Mouse (Mus musculus) hindbrain, postnatal 0 days (tissue): ENCODE data around the gene Zfp37. TPM values are rescaled to one million over a fixed set of nuclear protein-coding genes. Genes with fewer than 3 reads are reported as not detected.
"Not testable (repeated sequence)": the region's sequence is repeated elsewhere in the genome, so short reads cannot be mapped to it uniquely, and the experiment has no call there.

Source experiments
- ATAC-seq: fragments of 200-750 bp; cut with Nextera tagmentation; 2 replicates; pipeline ENCODE4 v1.8.0; 2017; ENCODE audit warnings: mild to moderate bottlenecking, moderate TSS enrichment, moderate library complexity
- DNase-seq: peaks from one replicate; pipeline ENCODE4 v3.0.0-alpha.2; 2015; ENCODE audit warnings: low spot score
- H3K27ac ChIP-seq: fragments of 300-500 bp; sonication (generic); 2 replicates; pipeline ENCODE4 v1.5.1; 2014; ENCODE audit warnings: mild to moderate bottlenecking
- H3K27me3 ChIP-seq: fragments of 300-500 bp; sonication (generic); 2 replicates; pipeline ENCODE4 v1.6.1; 2014; ENCODE audit warnings: low read length, mixed read lengths; ENCODE audit not compliant: insufficient read depth
- H3K36me3 ChIP-seq: fragments of 300-500 bp; sonication (generic); 2 replicates; pipeline ENCODE4 v1.6.1; 2014; ENCODE audit warnings: low read length, mixed read lengths; ENCODE audit not compliant: insufficient read depth
- H3K4me1 ChIP-seq: fragments of 300-500 bp; sonication (generic); 2 replicates; pipeline ENCODE4 v1.6.1; 2014; ENCODE audit warnings: antibody characterized with exemption, low read length, mixed read lengths; ENCODE audit not compliant: insufficient read depth
- H3K4me2 ChIP-seq: fragments of 300-500 bp; sonication (generic); 2 replicates; pipeline ENCODE4 v1.6.1; 2014; ENCODE audit warnings: low read depth, mild to moderate bottlenecking, low read length, moderate library complexity, mixed read lengths
- H3K4me3 ChIP-seq: fragments of 300-500 bp; sonication (generic); 2 replicates; pipeline ENCODE4 v1.5.1; 2014; ENCODE audit warnings: low read length
- H3K9ac ChIP-seq: fragments of 300-500 bp; sonication (generic); replicated peaks from 2 replicates; pipeline ENCODE4 v1.6.1; 2014; ENCODE audit warnings: mild to moderate bottlenecking, low read length, moderate library complexity, mixed read lengths
- H3K9me3 ChIP-seq: fragments of 300-500 bp; sonication (generic); 2 replicates; pipeline ENCODE4 v1.6.1; 2016; ENCODE audit warnings: low read length, mixed read lengths
- CTCF ChIP-seq: IDR thresholded peaks from 2 replicates; pipeline ENCODE4 v1.5.1; 2016; ENCODE audit warnings: antibody characterized with exemption, control low read depth, low read depth
- WGBS: fragments of 180-500 bp; shearing (Covaris S2); extraction: QIAGEN DNeasy Blood & Tissue Kit; methylation state at CpG from one replicate; pipeline ENCODE4 v1.1.7; 2014; 5-methylcytosine and 5-hydroxymethylcytosine counted together
- polyA plus RNA-seq: library from polyadenylated mRNA; unstranded; fragments of >200 nt; fragmentation: Nextera tagmentation; extraction: Ambion mirVana; gene quantifications from 2 replicates; pipeline ENCODE4 v1.2.1, GENCODE M21; 2015
- total RNA-seq: library from RNA; depleted of rRNA; stranded (reverse); fragments of >200 nt; gene quantifications from 2 replicates; pipeline ENCODE4 v1.2.3, GENCODE M21; 2014; rRNA removed

The Zfp37 gene
- total and polyA plus RNA-seq, 2 experiments from 2014 or later = 12.5 to 16.2 TPM

- H3K4me3 ChIP-seq = no peak overlapping the region
- peak; percentile 45 for DNase-seq
- H3K4me2 ChIP-seq = no peak overlapping the region
- no peaks in the 10 kb centered on the region for H3K9me3 ChIP-seq
- H3K9ac ChIP-seq = no peak overlapping the region
- no peaks in the 10 kb centered on the region for H3K27me3 ChIP-seq
- peak; percentile 77 for TF ChIP-seq CTCF
- 49% methylated on average over 5 of the region's 5 CpGs for WGBS
- no peaks in the 10 kb centered on the region for H3K36me3 ChIP-seq
- ATAC-seq = no peak
- no peak overlapping the region for H3K27ac ChIP-seq
- no peaks in the 10 kb centered on the region for H3K4me1 ChIP-seq
These were observed 53.6 kb downstream of the Zfp37 start for GRCm38 (mm10) chr4:62177282-62177681.

DNA sequence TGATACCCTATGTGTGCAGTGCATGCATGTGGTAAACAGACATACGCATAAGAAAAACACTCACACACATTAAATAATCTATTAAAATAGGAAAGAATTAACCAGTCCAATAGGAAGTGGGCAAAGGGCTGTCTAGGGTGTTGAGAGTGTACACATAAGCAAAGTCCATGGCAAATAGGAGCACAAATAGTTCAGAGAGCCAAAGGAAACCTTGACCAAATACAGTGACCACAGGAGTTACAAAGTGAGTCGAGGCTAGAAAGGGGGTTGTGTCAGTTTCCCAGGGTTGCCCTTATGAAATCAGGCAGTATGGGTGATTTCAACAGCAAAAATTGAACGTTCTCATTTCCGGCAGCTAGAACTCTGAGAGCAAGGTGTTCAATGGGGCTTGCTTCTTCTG lies 56.4 kb downstream of the Zfp37 start:
- WGBS = 90% methylated on average over 4 of the region's 4 CpGs

DNA sequence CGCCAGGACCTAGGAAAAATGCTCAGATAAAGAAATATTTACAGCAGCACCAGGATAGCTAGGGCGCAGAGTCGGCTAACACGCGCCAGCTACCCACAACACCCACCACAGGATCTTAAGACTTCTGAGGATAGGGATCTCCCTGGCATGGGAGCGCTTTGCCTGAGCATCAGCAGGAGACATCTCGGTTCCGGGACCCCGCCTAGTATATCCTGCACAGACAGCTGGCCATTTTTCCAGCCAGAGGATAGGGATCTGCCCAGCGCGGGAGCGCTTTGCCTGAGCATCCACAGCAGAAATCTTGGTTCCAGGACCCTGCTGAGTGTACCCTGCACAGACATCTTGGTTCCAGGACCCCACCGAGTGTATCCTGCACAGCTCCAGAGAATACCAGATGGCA lies 63.2 kb downstream of the Zfp37 start:
- ATAC-seq, H3K27me3 ChIP-seq, H3K4me1 ChIP-seq, H3K4me2 ChIP-seq, H3K36me3 ChIP-seq, DNase-seq, H3K27ac ChIP-seq, H3K4me3 ChIP-seq, H3K9me3 ChIP-seq, H3K9ac ChIP-seq: not testable (repeated sequence)
- 92% methylated on average over 13 of the region's 13 CpGs for WGBS

More for the DNA sequence above, 56.4 kb downstream of the Zfp37 start:
- H3K9ac ChIP-seq = no peak overlapping the region
- no peak for TF ChIP-seq CTCF
- no peaks in the 10 kb centered on the region for H3K9me3 ChIP-seq
- ATAC-seq (no peak), DNase-seq (no peak)
- H3K36me3 ChIP-seq = no peaks in the 10 kb centered on the region
- H3K4me1 ChIP-seq = no peaks in the 10 kb centered on the region
- no peak overlapping the region for H3K4me3 ChIP-seq
- no peak overlapping the region for H3K4me2 ChIP-seq
- H3K27me3 ChIP-seq = no peaks in the 10 kb centered on the region
- H3K27ac ChIP-seq = no peak overlapping the region

GRCm38 (mm10) chr4:62158401-62158800 lies 72.4 kb downstream of the Zfp37 start:
- no peak overlapping the region for H3K27ac ChIP-seq
- H3K27me3 ChIP-seq = no peaks in the 10 kb centered on the region
- no peaks in the 10 kb centered on the region for H3K4me1 ChIP-seq
- H3K4me3 ChIP-seq = no peak overlapping the region
- no peak overlapping the region for H3K9ac ChIP-seq
- no peaks in the 10 kb centered on the region for H3K36me3 ChIP-seq
- WGBS = 76% methylated on average over 1 of the region's 1 CpGs
- DNase-seq = no peak
- H3K9me3 ChIP-seq = no peaks in the 10 kb centered on the region
- TF ChIP-seq CTCF = no peak
- H3K4me2 ChIP-seq = no peak overlapping the region
- no peak for ATAC-seq

- WGBS = 77% methylated on average over 2 of the region's 2 CpGs
- H3K4me3 ChIP-seq = no peak within 1 kb of the TSS
- TF ChIP-seq CTCF = no peak
- H3K27me3 ChIP-seq = no peaks in the 10 kb centered on the region
- no peaks in the 10 kb centered on the region for H3K36me3 ChIP-seq
- no peak within 1 kb of the TSS for H3K27ac ChIP-seq
- no peak within 1 kb of the TSS for H3K4me2 ChIP-seq
- 0 out of 2 replicates have a peak, but pooled peaks cover 2% of the 10 kb centered on the region for H3K9me3 ChIP-seq
- ATAC-seq (no peak), DNase-seq (no peak)
- H3K4me1 ChIP-seq = no peaks in the 10 kb centered on the region
- no peak within 1 kb of the TSS for H3K9ac ChIP-seq
These were observed 80.0 kb downstream of the Zfp37 start, which contains the start of gene Mup21 for GRCm38 (mm10) chr4:62150811-62151210. TSS of gene Mup21 (minus strand) at chr4:62150863.

Other genes starting within 250 kb of the Zfp37 start
- not detected in 2 replicates for gene Mup20, start 176.9 kb downstream of the Zfp37 start, total RNA-seq
- not detected in 2 replicates for gene Mup20, start 176.9 kb downstream of the Zfp37 start, polyA plus RNA-seq
- gene Mup3, start 143.7 kb downstream of the Zfp37 start, total RNA-seq = not detected in 2 replicates
- gene Mup3, start 143.7 kb downstream of the Zfp37 start, polyA plus RNA-seq = not detected in 2 replicates
- gene Mup21, start 80.2 kb downstream of the Zfp37 start, total RNA-seq = not detected in 2 replicates
- not detected in 2 replicates for gene Mup21, start 80.2 kb downstream of the Zfp37 start, polyA plus RNA-seq
- gene Slc31a2, start 31.5 kb upstream of the Zfp37 start, total RNA-seq = 17.7 and 19.3 TPM in 2 replicates
- 12.1 and 12.2 TPM in 2 replicates for gene Slc31a2, start 31.5 kb upstream of the Zfp37 start, polyA plus RNA-seq
- gene Fkbp15, start 129.5 kb upstream of the Zfp37 start, total RNA-seq = 38.3 and 43.0 TPM in 2 replicates
- 22.6 and 23.7 TPM in 2 replicates for gene Fkbp15, start 129.5 kb upstream of the Zfp37 start, polyA plus RNA-seq
- gene Slc31a1, start 129.7 kb upstream of the Zfp37 start, total RNA-seq = 17.3 and 20.8 TPM in 2 replicates
- 45.3 and 46.3 TPM in 2 replicates for gene Slc31a1, start 129.7 kb upstream of the Zfp37 start, polyA plus RNA-seq
- gene Cdc26, start 177.6 kb upstream of the Zfp37 start, total RNA-seq = 24.7 and 30.1 TPM in 2 replicates
- gene Cdc26, start 177.6 kb upstream of the Zfp37 start, polyA plus RNA-seq = 75.2 and 78.3 TPM in 2 replicates
- 14.3 and 19.6 TPM in 2 replicates for gene Prpf4, start 177.8 kb upstream of the Zfp37 start, total RNA-seq
- gene Prpf4, start 177.8 kb upstream of the Zfp37 start, polyA plus RNA-seq = 12.2 and 13.8 TPM in 2 replicates
- 0.93 and 3.4 TPM in 2 replicates for gene Rnf183, start 204.2 kb upstream of the Zfp37 start, total RNA-seq
- 0.14 TPM in 1 of 2 replicates, not detected in the other for gene Rnf183, start 204.2 kb upstream of the Zfp37 start, polyA plus RNA-seq
- 3.5 and 4.3 TPM in 2 replicates for gene Wdr31, start 239.8 kb upstream of the Zfp37 start, total RNA-seq
- 16.4 and 17.6 TPM in 2 replicates for gene Wdr31, start 239.8 kb upstream of the Zfp37 start, polyA plus RNA-seq
- 0.37 and 2.0 TPM in 2 replicates for gene Bspry, start 249.0 kb upstream of the Zfp37 start, total RNA-seq
- gene Bspry, start 249.0 kb upstream of the Zfp37 start, polyA plus RNA-seq = 0.95 and 0.96 TPM in 2 replicates